ENCODE assay signal across 13 mouse cellular contexts in the genomic region with DNA sequence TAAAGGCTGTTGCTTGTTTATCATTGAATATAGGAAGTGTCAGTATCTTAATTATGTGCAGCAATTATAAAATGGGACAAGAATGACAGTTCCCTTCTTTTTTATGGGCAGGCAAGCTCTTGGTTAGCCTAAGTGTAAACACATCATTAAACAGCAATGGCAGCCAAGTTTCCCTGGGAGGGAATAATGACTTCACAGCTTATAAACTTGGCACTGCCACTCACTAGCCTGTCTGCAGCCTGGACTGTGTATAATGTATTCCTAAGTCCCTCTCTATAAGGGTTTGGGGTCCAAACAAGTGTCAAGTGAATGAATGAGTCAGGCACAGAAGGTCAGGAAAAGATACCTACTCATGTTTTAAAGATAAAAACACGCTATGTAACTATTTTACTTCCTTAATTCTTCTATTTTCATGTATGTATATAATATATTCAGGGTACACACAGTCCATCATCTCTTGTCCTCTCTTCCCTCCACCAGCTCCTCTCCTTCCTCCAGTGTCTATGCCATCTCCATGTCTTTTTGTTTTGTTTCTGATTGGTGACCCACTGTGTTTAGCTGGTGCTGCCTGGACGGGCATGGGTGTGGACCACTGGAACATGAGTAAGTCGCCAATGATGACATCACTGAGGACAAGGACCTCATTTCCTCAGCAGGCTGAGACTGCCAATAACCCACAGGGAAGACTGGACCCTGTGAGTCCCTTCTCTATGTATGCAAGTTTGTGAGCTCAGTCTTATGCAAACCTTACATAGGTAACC.
DNase-seq lines count a peak whose midpoint lies in the region; ATAC-seq and TF ChIP-seq lines count a peak whose summit lies in the region.
"Had no signal": no experiment of that assay in that cellular context is flagged by ENCODE, and none has a peak within 500 bp of the region (broad histone marks: within the 10 kb centered on the region; RNA-seq: fewer than 3 reads in every experiment).

No protein-coding gene starts in this region.

- H3K4me1 ChIP-seq in embryonic facial prominence, embryonic 14.5 days (ENCODE audit: control insufficient read depth, insufficient read depth, low read length), result no peaks in the 10 kb centered on the region
- no peaks in the 10 kb centered on the region for H3K4me1 ChIP-seq in embryonic facial prominence, embryonic 10.5 days
- peaks cover 3% of the 10 kb centered on the region; the same call in 1 of the 2 replicates for H3K4me1 ChIP-seq in lung, embryonic 16.5 days (replicated peaks; ENCODE audit: control insufficient read depth, insufficient read depth, low read length)
- no peaks in the 10 kb centered on the region for H3K4me1 ChIP-seq in neural tube, embryonic 15.5 days
- H3K4me1 ChIP-seq in thymus, adult 2 months (replicated peaks; ENCODE audit: control insufficient read depth, insufficient read depth, low read length), result no peaks in the 10 kb centered on the region
- H3K4me1 ChIP-seq: megakaryocyte, embryonic 14.5 days had no signal

- DNase-seq in embryonic facial prominence, embryonic 14.5 days (ENCODE audit: low spot score), result peak; percentile 22
- no peak for DNase-seq in embryonic facial prominence, embryonic 10.5 days (ENCODE audit: low spot score)
- DNase-seq in left cerebral cortex, postnatal 4 days, result peak; percentile 53
- no peak for DNase-seq in left cerebral cortex, postnatal 14 days (ENCODE audit: low spot score in 2 of 2)
- DNase-seq in kidney, postnatal 10 days, result no peak
- no peak for DNase-seq in thymus, adult 2 months
- DNase-seq: liver; thymus, postnatal 14 days had no signal

- ATAC-seq in embryonic facial prominence, embryonic 14.5 days (ENCODE audit: low read depth), result no peak
- peak; percentile 87 for ATAC-seq in lung, embryonic 16.5 days (ENCODE audit: low read depth)
- peak; percentile 74 for ATAC-seq in neural tube, embryonic 15.5 days (ENCODE audit: low FRiP score)
- ATAC-seq: activated CD4-positive, CD25-positive, alpha-beta regulatory T cell, adult 4 months had no signal

- WGBS in embryonic facial prominence, embryonic 14.5 days, result 75% methylated on average over 3 of the region's 3 CpGs
- 81% methylated on average over 3 of the region's 3 CpGs for WGBS in embryonic facial prominence, embryonic 10.5 days
- WGBS in lung, embryonic 16.5 days, result 33% methylated on average over 3 of the region's 3 CpGs
- WGBS in neural tube, embryonic 15.5 days, result 78% methylated on average over 3 of the region's 3 CpGs
- WGBS in thymus, adult 2 months, result 79% methylated on average over 3 of the region's 3 CpGs

- H3K36me3 ChIP-seq in embryonic facial prominence, embryonic 14.5 days (ENCODE audit: control insufficient read depth, insufficient read depth, low read length), result no peaks in the 10 kb centered on the region
- H3K36me3 ChIP-seq in embryonic facial prominence, embryonic 10.5 days (replicated peaks), result no peaks in the 10 kb centered on the region
- H3K36me3 ChIP-seq in lung, embryonic 16.5 days (ENCODE audit: control insufficient read depth, insufficient read depth, low read length), result no peaks in the 10 kb centered on the region
- H3K36me3 ChIP-seq in neural tube, embryonic 15.5 days, result no peaks in the 10 kb centered on the region
- no peaks in the 10 kb centered on the region for H3K36me3 ChIP-seq in thymus, adult 2 months (ENCODE audit: control insufficient read depth, insufficient read depth, low read length)
- H3K36me3 ChIP-seq: G1E had no signal

- no peaks in the 10 kb centered on the region for H3K27me3 ChIP-seq in embryonic facial prominence, embryonic 14.5 days (replicated peaks; ENCODE audit: control insufficient read depth, insufficient read depth, low read length)
- H3K27me3 ChIP-seq in embryonic facial prominence, embryonic 10.5 days (replicated peaks; ENCODE audit: low read depth, poor library complexity, severe bottlenecking), result no peaks in the 10 kb centered on the region
- no peaks in the 10 kb centered on the region for H3K27me3 ChIP-seq in lung, embryonic 16.5 days (ENCODE audit: control insufficient read depth, insufficient read depth, low read depth, low read length)
- no peaks in the 10 kb centered on the region for H3K27me3 ChIP-seq in neural tube, embryonic 15.5 days (replicated peaks)
- no peaks in the 10 kb centered on the region for H3K27me3 ChIP-seq in thymus, adult 2 months (ENCODE audit: control insufficient read depth, insufficient read depth, low read length)
- H3K27me3 ChIP-seq: megakaryocyte, embryonic 14.5 days had no signal

- no peak for TF ChIP-seq CTCF in thymus, adult 2 months (IDR thresholded peaks at IDR 0.05; ENCODE audit: borderline replicate concordance, control insufficient read depth, extremely low read depth, insufficient read depth, low read length, poor library complexity)

- no peak overlapping the region for H3K4me3 ChIP-seq in embryonic facial prominence, embryonic 14.5 days (ENCODE audit: low read depth, low read length)
- no peak overlapping the region for H3K4me3 ChIP-seq in embryonic facial prominence, embryonic 10.5 days
- no peak overlapping the region for H3K4me3 ChIP-seq in lung, embryonic 16.5 days (ENCODE audit: low read length)
- no peak overlapping the region for H3K4me3 ChIP-seq in neural tube, embryonic 15.5 days (replicated peaks)
- H3K4me3 ChIP-seq in thymus, adult 2 months (ENCODE audit: control insufficient read depth, insufficient read depth, low read length), result no peak overlapping the region
- H3K4me3 ChIP-seq: megakaryocyte, embryonic 14.5 days had no signal

- intact Hi-C loops in left cerebral cortex, postnatal 4 days (cut with DNase I), result no loop called here
- intact Hi-C loops in left cerebral cortex, postnatal 14 days (cut with DNase I), result no loop called here

- no peak for TF ChIP-seq POLR2A in thymus, adult 2 months (IDR thresholded peaks at IDR 0.05; ENCODE audit: control insufficient read depth, extremely low read depth, insufficient read depth, low read length, poor library complexity)

- H3K4me2 ChIP-seq in embryonic facial prominence, embryonic 14.5 days (ENCODE audit: low read depth, low read length), result no peak overlapping the region
- H3K4me2 ChIP-seq in lung, embryonic 16.5 days (ENCODE audit: low read depth, low read length), result no peak overlapping the region
- no peak overlapping the region for H3K4me2 ChIP-seq in neural tube, embryonic 15.5 days

- H3K27ac ChIP-seq in embryonic facial prominence, embryonic 14.5 days (replicated peaks; ENCODE audit: low read depth, low read length), result no peak overlapping the region
- H3K27ac ChIP-seq in embryonic facial prominence, embryonic 10.5 days (replicated peaks), result no peak overlapping the region
- H3K27ac ChIP-seq in lung, embryonic 16.5 days (ENCODE audit: low read length), result no peak overlapping the region
- H3K27ac ChIP-seq in neural tube, embryonic 15.5 days (replicated peaks), result no peak overlapping the region
- H3K27ac ChIP-seq in thymus, adult 2 months (ENCODE audit: control insufficient read depth, insufficient read depth, low read length), result no peak overlapping the region

- H3K9ac ChIP-seq in embryonic facial prominence, embryonic 14.5 days (ENCODE audit: low read depth, low read length), result no peak overlapping the region
- H3K9ac ChIP-seq in lung, embryonic 16.5 days (ENCODE audit: low read length), result no peak overlapping the region
- no peak overlapping the region for H3K9ac ChIP-seq in neural tube, embryonic 15.5 days (replicated peaks)

- H3K9me3 ChIP-seq in embryonic facial prominence, embryonic 14.5 days (ENCODE audit: control insufficient read depth, low read length), result no peaks in the 10 kb centered on the region
- no peaks in the 10 kb centered on the region for H3K9me3 ChIP-seq in embryonic facial prominence, embryonic 10.5 days
- H3K9me3 ChIP-seq in lung, embryonic 16.5 days (ENCODE audit: control insufficient read depth, low read length), result no peaks in the 10 kb centered on the region
- H3K9me3 ChIP-seq in neural tube, embryonic 15.5 days (replicated peaks), result no peaks in the 10 kb centered on the region
- H3K9me3 ChIP-seq: G1E; megakaryocyte, embryonic 14.5 days had no signal

Comparison
In these comparisons a context has a peak if more than half of its experiments do, and no peak if none do; other contexts are left out.
1. DNase-seq: peak in embryonic facial prominence, embryonic 14.5 days (single experiment) and left cerebral cortex, postnatal 4 days (single experiment); none in embryonic facial prominence, embryonic 10.5 days (single experiment), left cerebral cortex, postnatal 14 days (0 of 2), kidney, postnatal 10 days (single experiment) and thymus, adult 2 months (single experiment).